Mouse (Mus musculus) small intestine, adult 2 months (tissue): Measurements from ENCODE around the gene Sde2.

ENCODE experiments used
- CTCF ChIP-seq: fragments of 200-500 bp; IDR thresholded peaks from 2 replicates; pipeline ENCODE4 v1.5.1; 2012; ENCODE audit warnings: low read depth, mild to moderate bottlenecking, control low read depth, inconsistent platforms, low read length, moderate library complexity, mixed read lengths; ENCODE audit not compliant: insufficient replicate concordance, insufficient read length; ENCODE audit errors: extremely low read depth
- POLR2A ChIP-seq: fragments of 200-500 bp; IDR thresholded peaks from 2 replicates; pipeline ENCODE4 v1.6.1; 2012; ENCODE audit warnings: low read depth, mild to moderate bottlenecking, control low read depth, inconsistent platforms, low read length, moderate library complexity

GRCm38 (mm10) chr1:180838014-180838413 lies 12.9 kb upstream of the Sde2 start:
- TF ChIP-seq CTCF (no peak), POLR2A (no peak)
